Mouse (Mus musculus) hindbrain, embryonic 14.5 days (tissue): ENCODE results near the gene Gm17490. TPM values are rescaled to one million over a fixed set of nuclear protein-coding genes. Genes with fewer than 3 reads are reported as not detected.

Experiments
- ATAC-seq: fragments of 200-750 bp; cut with Nextera tagmentation; 2 replicates; pipeline ENCODE4 v1.8.0; 2017; ENCODE audit warnings: moderate number of reproducible peaks, mild to moderate bottlenecking, moderate TSS enrichment, moderate library complexity; ENCODE audit not compliant: low FRiP score
- DNase-seq: peaks from one replicate; pipeline ENCODE4 v3.0.0-alpha.2; 2015; ENCODE audit warnings: low spot score
- H3K27ac ChIP-seq: fragments of 300-500 bp; sonication (generic); 2 replicates; pipeline ENCODE4 v1.5.1; 2014; ENCODE audit warnings: mild to moderate bottlenecking, moderate library complexity
- H3K27me3 ChIP-seq: fragments of 300-500 bp; sonication (generic); 2 replicates; pipeline ENCODE4 v1.6.1; 2014; ENCODE audit warnings: mild to moderate bottlenecking, low read length, mixed read lengths; ENCODE audit not compliant: control insufficient read depth, insufficient read depth
- H3K36me3 ChIP-seq: fragments of 300-500 bp; sonication (generic); replicated peaks from 2 replicates; pipeline ENCODE4 v1.6.1; 2014; ENCODE audit not compliant: control insufficient read depth, insufficient read depth
- H3K4me1 ChIP-seq: fragments of 300-500 bp; sonication (generic); replicated peaks from 2 replicates; pipeline ENCODE4 v1.6.1; 2014; ENCODE audit warnings: antibody characterized with exemption, low read length, mixed read lengths; ENCODE audit not compliant: control insufficient read depth, insufficient read depth
- H3K4me2 ChIP-seq: fragments of 300-500 bp; sonication (generic); replicated peaks from 2 replicates; pipeline ENCODE4 v1.6.1; 2014; ENCODE audit warnings: mild to moderate bottlenecking, moderate library complexity
- H3K4me3 ChIP-seq: fragments of 300-500 bp; sonication (generic); replicated peaks from 2 replicates; pipeline ENCODE4 v1.5.1; 2014; ENCODE audit warnings: mild to moderate bottlenecking, low read length
- H3K9ac ChIP-seq: fragments of 300-500 bp; sonication (generic); 2 replicates; pipeline ENCODE4 v1.6.1; 2014
- H3K9me3 ChIP-seq: fragments of 300-500 bp; sonication (generic); 2 replicates; pipeline ENCODE4 v1.6.1; 2016; ENCODE audit warnings: low read length; ENCODE audit not compliant: control insufficient read depth
- WGBS: fragments of 180-500 bp; shearing (Covaris S2); extraction: QIAGEN DNeasy Blood & Tissue Kit; methylation state at CpG from one replicate; pipeline ENCODE4 v1.1.7; 2014; 5-methylcytosine and 5-hydroxymethylcytosine counted together
- polyA plus RNA-seq: library from polyadenylated mRNA; unstranded; fragments of >200 nt; fragmentation: Nextera tagmentation; extraction: Ambion mirVana; gene quantifications from 2 replicates; pipeline ENCODE4 v1.2.1, GENCODE M21; 2014

Gm17490 gene
- polyA plus RNA-seq, 1 experiment from 2014 or later, result not detected

DNA sequence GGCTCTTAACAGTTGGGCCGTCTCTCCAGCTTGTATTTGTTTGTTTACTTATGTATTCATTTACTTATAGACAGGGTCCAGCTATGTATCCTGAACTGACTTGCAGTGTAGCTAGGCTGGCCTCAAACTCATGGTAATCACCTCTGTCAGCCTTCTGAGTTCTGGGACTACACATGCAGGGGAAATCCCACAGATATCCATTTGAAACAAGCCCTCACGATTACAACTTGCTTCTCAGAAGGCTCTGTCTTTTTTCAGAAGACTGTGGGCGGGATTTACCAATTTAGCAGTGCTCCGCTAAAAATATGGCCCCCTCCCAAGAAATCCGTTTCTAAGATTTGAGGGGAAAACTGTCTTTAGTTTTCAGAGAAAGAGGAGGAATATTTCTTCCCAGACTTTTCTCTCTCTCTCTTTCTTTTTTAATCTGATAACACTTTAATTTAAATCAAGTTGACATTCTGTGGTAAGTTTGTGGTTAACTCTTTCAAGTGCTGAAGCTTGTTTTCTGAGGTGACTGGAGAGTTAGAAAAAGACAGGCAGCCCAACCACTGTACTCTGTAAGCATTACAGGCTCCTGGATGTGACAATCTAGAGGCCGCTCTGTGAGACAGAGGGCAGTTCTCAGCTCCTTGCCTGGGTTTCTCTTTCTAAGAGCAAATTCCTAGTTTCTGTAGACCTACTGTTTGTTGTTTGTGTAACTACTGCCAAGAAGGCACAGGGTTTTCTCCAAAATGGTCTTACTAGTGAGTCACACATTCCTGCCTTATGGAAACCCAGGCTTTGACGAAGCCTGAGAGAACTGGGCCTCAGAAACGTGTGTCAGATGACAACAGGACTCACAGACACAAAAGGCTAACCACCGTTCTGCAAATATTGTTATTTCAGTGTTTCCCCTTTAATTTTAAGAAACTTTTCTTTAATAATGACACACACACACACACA lies 29.2 kb upstream of the Gm17490 start:
- no peak overlapping the region for H3K27ac ChIP-seq
- no peak overlapping the region for H3K4me2 ChIP-seq
- H3K9me3 ChIP-seq, result no peaks in the 10 kb centered on the region
- ATAC-seq, result no peak
- H3K4me1 ChIP-seq, result no peaks in the 10 kb centered on the region
- 76% methylated on average over 9 of the region's 9 CpGs for WGBS
- H3K27me3 ChIP-seq, result no peaks in the 10 kb centered on the region
- DNase-seq, result no peak
- H3K4me3 ChIP-seq, result no peak overlapping the region
- no peak overlapping the region for H3K9ac ChIP-seq
- no peaks in the 10 kb centered on the region for H3K36me3 ChIP-seq

DNA sequence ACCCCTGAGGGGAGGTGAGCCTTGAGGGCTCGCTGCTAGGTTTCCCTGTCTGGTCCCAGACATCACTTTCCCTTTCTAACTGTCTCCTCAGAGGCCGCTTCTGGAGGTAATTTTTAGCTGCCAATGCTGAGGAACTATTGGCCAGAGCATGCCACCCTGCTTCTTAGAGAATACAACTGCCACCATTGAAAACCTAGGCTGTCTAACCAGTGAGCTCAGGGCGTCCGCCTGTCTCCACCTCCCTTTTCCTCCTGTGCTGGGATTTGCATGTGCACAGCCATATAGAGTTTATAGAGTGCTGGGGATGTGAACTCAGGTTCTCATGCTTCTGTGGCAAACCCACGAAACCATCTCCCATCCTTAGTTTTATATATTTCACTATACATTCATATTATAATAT lies 27.7 kb upstream of the Gm17490 start:
- H3K36me3 ChIP-seq, result no peaks in the 10 kb centered on the region
- H3K4me2 ChIP-seq, result no peak overlapping the region
- DNase-seq, result no peak
- no peak overlapping the region for H3K27ac ChIP-seq
- no peaks in the 10 kb centered on the region for H3K9me3 ChIP-seq
- no peak for ATAC-seq
- H3K4me1 ChIP-seq, result no peaks in the 10 kb centered on the region
- H3K9ac ChIP-seq, result no peak overlapping the region
- 70% methylated on average over 5 of the region's 5 CpGs for WGBS
- no peak overlapping the region for H3K4me3 ChIP-seq
- no peaks in the 10 kb centered on the region for H3K27me3 ChIP-seq

DNA sequence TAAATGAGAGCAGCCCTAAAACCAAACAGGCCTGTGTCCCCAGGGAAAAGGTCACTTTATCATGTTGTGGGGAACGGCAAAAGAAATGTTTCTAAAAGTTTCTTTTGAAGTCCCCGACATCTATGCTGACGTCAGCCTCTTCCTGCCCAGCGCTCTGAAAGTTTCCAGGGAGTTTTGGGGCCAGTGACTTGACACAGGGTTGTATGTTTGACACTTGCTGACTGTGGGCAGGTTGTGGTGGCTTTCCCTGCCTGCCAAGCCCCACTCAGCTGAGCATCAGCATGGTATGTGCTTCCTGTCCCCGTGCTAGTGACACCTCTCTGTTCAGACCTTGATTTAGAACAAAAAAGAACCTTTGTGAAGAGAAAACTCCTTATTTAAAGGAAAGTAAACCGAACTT lies 27.3 kb upstream of the Gm17490 start:
- Histone ChIP-seq H3K4me3 (no peak overlapping the region), H3K4me1 (no peaks in the 10 kb centered on the region), H3K27ac (no peak overlapping the region), H3K4me2 (no peak overlapping the region), H3K27me3 (no peaks in the 10 kb centered on the region), H3K36me3 (no peaks in the 10 kb centered on the region), H3K9ac (no peak overlapping the region), H3K9me3 (no peaks in the 10 kb centered on the region)
- DNase-seq, result no peak
- WGBS, result 64% methylated on average over 6 of the region's 6 CpGs
- no peak for ATAC-seq

DNA sequence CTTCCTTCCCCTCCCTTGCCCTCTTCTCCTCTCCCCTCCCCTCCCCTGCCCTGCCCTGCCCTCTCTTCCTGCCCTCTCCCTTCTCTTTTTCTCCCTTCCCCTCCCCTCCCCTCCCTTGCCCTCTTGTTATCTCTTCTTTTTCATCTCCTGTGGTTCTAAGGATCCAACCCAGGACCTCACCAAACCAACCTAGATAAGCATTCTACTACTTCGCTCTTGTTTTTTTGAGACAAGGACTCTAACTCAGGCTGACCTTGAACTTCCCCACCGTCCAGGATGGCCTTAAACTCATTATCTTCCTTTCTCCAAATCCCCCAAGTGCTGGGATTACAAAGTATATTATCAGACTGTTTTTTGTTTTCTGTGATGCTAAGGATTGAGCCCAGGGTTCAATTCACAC lies 26.7 kb upstream of the Gm17490 start:
- Histone ChIP-seq H3K4me1 (no peaks in the 10 kb centered on the region), H3K9me3 (no peaks in the 10 kb centered on the region), H3K27ac (no peak overlapping the region), H3K36me3 (no peaks in the 10 kb centered on the region), H3K4me3 (no peak overlapping the region), H3K4me2 (no peak overlapping the region), H3K27me3 (no peaks in the 10 kb centered on the region), H3K9ac (no peak overlapping the region)
- 82% methylated on average over 2 of the region's 2 CpGs for WGBS
- ATAC-seq (no peak), DNase-seq (no peak)

DNA sequence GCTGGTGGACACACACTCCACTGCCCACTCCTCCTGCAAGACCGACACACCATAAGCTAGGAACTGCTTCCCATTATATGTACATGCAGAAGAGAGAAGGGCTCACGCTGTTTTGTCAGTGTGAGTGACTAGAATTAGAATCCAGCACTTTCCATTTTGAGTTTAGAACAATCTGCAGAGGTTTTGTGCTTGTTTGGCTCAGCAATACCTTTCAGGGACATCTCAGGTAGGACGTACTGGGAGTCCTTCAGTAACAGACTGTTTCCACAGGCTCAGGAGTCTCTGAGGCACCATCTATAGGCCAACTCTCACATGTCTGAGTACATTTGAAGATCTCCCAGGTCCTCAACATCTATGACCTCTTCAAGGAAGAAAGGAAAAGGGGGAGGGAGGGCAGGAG lies 26.1 kb upstream of the Gm17490 start:
- no peak for DNase-seq
- 79% methylated on average over 3 of the region's 3 CpGs for WGBS
- Histone ChIP-seq H3K4me2 (no peak overlapping the region), H3K9ac (no peak overlapping the region), H3K36me3 (no peaks in the 10 kb centered on the region), H3K27me3 (no peaks in the 10 kb centered on the region), H3K27ac (no peak overlapping the region), H3K4me3 (no peak overlapping the region), H3K4me1 (no peaks in the 10 kb centered on the region), H3K9me3 (no peaks in the 10 kb centered on the region)
- ATAC-seq, result no peak

DNA sequence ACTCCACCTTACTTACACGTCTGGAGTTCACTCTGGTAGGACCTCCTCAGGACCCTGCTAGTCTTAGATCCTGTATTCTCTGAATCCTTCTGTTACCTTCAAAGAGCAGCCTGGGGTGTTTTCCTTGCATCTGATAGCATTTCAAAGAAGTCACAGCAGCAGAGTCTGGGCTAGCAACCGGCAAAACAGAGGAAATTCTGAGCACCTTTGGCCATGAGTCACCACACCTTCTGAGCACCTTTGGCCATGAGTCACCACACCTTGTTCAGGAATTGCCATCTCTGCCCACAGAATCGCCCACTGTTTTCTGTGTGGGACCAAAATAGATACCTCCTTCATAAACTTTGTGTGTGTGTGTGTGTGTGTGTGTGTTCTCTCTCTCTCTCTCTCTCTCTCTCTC lies 25.4 kb upstream of the Gm17490 start:
- Histone ChIP-seq H3K27me3 (no peaks in the 10 kb centered on the region), H3K9me3 (no peaks in the 10 kb centered on the region), H3K4me2 (no peak overlapping the region), H3K4me3 (no peak overlapping the region), H3K9ac (no peak overlapping the region), H3K4me1 (no peaks in the 10 kb centered on the region), H3K27ac (no peak overlapping the region), H3K36me3 (no peaks in the 10 kb centered on the region)
- no peak for DNase-seq
- WGBS, result 59% methylated on average over 3 of the region's 3 CpGs
- no peak for ATAC-seq

DNA sequence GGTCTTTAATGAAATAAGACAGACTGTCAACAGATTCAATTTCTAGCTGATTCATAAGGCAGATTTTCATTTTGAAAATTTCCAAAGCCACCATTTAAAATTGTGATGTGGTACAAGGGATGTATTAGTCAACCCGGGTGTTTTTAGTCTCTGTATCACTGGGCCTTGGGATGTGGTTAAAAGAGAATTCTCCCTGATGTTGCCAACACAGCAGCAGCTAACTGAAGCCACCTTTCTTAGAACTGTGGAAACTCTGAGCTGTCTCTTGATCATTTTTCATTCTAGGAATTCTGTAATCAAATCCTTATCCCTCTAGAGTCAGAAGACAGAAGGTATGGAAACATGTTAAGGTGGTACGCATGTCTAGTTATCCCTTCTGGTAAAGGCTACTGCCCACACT lies 19.2 kb upstream of the Gm17490 start:
- Histone ChIP-seq H3K27me3 (no peaks in the 10 kb centered on the region), H3K9me3 (no peaks in the 10 kb centered on the region), H3K9ac (no peak overlapping the region), H3K4me3 (no peak overlapping the region), H3K4me1 (no peaks in the 10 kb centered on the region), H3K4me2 (no peak overlapping the region), H3K36me3 (no peaks in the 10 kb centered on the region), H3K27ac (no peak overlapping the region)
- ATAC-seq, result no peak
- DNase-seq, result no peak
- 92% methylated on average over 2 of the region's 2 CpGs for WGBS

DNA sequence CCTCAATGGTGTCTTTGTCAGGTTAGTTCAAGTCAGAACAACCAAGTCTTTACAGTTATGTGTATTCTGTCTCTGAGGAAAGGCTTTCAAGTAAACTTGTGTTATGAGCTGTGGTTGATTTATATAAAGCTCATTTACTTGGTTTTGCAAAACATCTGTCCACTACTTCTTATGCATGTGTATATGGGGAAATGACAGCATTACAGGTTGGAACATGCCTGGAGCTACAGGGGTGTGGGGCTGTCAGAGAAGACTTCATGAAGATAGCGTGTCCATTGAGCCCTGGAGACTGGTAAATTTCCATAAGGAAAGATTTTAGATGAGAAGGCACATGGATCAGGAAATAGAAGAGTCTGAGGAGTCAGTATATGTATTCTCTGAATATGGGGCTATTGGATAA lies 18.0 kb upstream of the Gm17490 start:
- Histone ChIP-seq H3K27ac (no peak overlapping the region), H3K4me2 (no peak overlapping the region), H3K36me3 (no peaks in the 10 kb centered on the region), H3K9ac (no peak overlapping the region), H3K27me3 (no peaks in the 10 kb centered on the region), H3K4me1 (no peaks in the 10 kb centered on the region), H3K9me3 (no peaks in the 10 kb centered on the region), H3K4me3 (no peak overlapping the region)
- ATAC-seq (no peak), DNase-seq (no peak)
- 91% methylated on average over 1 of the region's 1 CpGs for WGBS

DNA sequence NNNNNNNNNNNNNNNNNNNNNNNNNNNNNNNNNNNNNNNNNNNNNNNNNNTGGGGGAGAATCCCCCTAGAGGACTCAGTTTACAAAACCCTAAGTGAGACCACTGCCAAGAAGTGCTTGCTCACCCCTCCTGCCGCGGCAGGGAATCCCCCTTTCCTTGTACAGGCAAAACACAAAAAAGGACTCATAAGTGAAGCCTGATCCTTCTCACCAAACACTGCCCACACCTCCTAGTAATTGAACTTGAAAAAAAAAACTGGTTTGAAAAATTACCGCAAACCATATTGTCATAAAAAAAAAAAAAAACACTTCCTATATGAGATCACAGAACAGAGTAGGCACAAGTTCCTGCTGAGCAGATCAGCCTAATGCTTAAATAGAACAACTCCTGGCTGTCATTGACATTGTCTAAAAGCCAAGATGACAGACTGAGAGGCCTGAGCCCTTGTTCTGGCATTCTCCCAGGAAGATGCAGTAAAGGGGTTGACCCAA lies 16.4 kb upstream of the Gm17490 start, which contains the start of gene Il2ra:
Il2ra (plus strand) TSS at position 357 of the 491 bp plus-strand sequence.
- no peaks in the 10 kb centered on the region for H3K9me3 ChIP-seq
- H3K36me3 ChIP-seq, result no peaks in the 10 kb centered on the region
- DNase-seq (no peak), ATAC-seq (no peak)
- no peak within 1 kb of the TSS for H3K4me3 ChIP-seq
- H3K27ac ChIP-seq, result no peak within 1 kb of the TSS
- no peak within 1 kb of the TSS for H3K9ac ChIP-seq
- H3K4me2 ChIP-seq, result no peak within 1 kb of the TSS
- H3K4me1 ChIP-seq, result no peaks in the 10 kb centered on the region
- 90% methylated on average over 3 of the region's 3 CpGs for WGBS
- no peaks in the 10 kb centered on the region for H3K27me3 ChIP-seq
